Mouse (Mus musculus): ENCODE measurements around the gene Hmcn2. TPM values are rescaled to one million over a fixed set of nuclear protein-coding genes. Genes with fewer than 3 reads are reported as not detected.
A peak's percentile ranks its signal among the peaks of the same experiment; 100 is the strongest.

The Hmcn2 gene
- total and polyA plus RNA-seq, 3 experiments: 1.0 to 5.7 (median 2.1) TPM

- Histone ChIP-seq H3K4me1 (ENCODE audit: control insufficient read depth in 1 of 2, insufficient read depth in 2 of 2) (peaks cover 17 to 26% of the 10 kb centered on the region in 2 experiments), H3K9ac (ENCODE audit: insufficient read depth, low read depth) (no peak overlapping the region), H3K4me2 (ENCODE audit: insufficient read depth, low read depth, poor library complexity, severe bottlenecking) (no peak overlapping the region), H3K4me3 (replicated peaks in 1 of 3; ENCODE audit: low read depth in 2 of 3, low read length in 2 of 3, poor library complexity in 1 of 3) (no peak overlapping the region), H3K27ac (ENCODE audit: insufficient read depth, low read depth) (no peak overlapping the region), H3K9me3 (replicated peaks; ENCODE audit: low read length) (peaks cover 8% of the 10 kb centered on the region), H3K36me3 (replicated peaks in 1 of 2; ENCODE audit: control insufficient read depth in 1 of 2, insufficient read depth in 1 of 2, low read length in 1 of 2) (peaks cover 9 to 95% of the 10 kb centered on the region in 2 experiments), H3K79me2 (replicated peaks; ENCODE audit: control insufficient read depth, extremely low read depth, insufficient read depth, poor library complexity, severe bottlenecking) (no peaks in the 10 kb centered on the region), H3K27me3 (replicated peaks) (no peaks in the 10 kb centered on the region)
- in situ Hi-C loops (cut with MboI; ENCODE audit: low pct_ligation_motif_present, low pct_unique_long_range_greater_than_20kb, low sequenced_read_pairs) (loop anchor here (25.0 kb wide), 1 partner anchor 297 kb away; no protein-coding TSS in a partner anchor), dilution Hi-C loops (cut with MboI; ENCODE audit: extremely low pct_ligation_motif_present, extremely low pct_unique_long_range_greater_than_20kb, low sequenced_read_pairs) (no loop called here)
- no peak for TF ChIP-seq KAT2A (IDR thresholded peaks at IDR 0.05; ENCODE audit: insufficient replicate concordance, low read length)
- no peak for TF ChIP-seq ETS1 (conservative IDR thresholded peaks at IDR 0.05; ENCODE audit: low read depth, low read length)
- no peak for TF ChIP-seq UBTF (IDR thresholded peaks at IDR 0.05; ENCODE audit: low read depth, low read length)
- no peak for TF ChIP-seq POLR2AphosphoS2 (IDR thresholded peaks at IDR 0.05; ENCODE audit: low read depth, low read length)
- TF ChIP-seq POLR2A (IDR thresholded peaks at IDR 0.05; ENCODE audit: low read depth, low read length): no peak
- TF ChIP-seq ZNF384 (IDR thresholded peaks at IDR 0.05; ENCODE audit: low read depth, low read length): no peak
- no peak for TF ChIP-seq JUND (conservative IDR thresholded peaks at IDR 0.05; ENCODE audit: low read depth, low read length)
- TF ChIP-seq ZMIZ1 (IDR thresholded peaks at IDR 0.05; ENCODE audit: low read depth, low read length): no peak
- TF ChIP-seq SMC3 (IDR thresholded peaks at IDR 0.05; ENCODE audit: low read depth, low read length): no peak
- TF ChIP-seq ZKSCAN1 (IDR thresholded peaks at IDR 0.05; ENCODE audit: borderline replicate concordance, low read depth, low read length): no peak
- no peak for TF ChIP-seq MYC (IDR thresholded peaks at IDR 0.05; ENCODE audit: low read depth, low read length)
- no peak for TF ChIP-seq MEF2A (IDR thresholded peaks at IDR 0.05; ENCODE audit: borderline replicate concordance, low read depth, low read length)
- no peak for TF ChIP-seq ELF1 (IDR thresholded peaks at IDR 0.05; ENCODE audit: low read depth, low read length)
- DNase-seq (ENCODE audit: extremely low read depth): no peak
Observed at GRCm38 (mm10) chr2:31490556-31490955, 176.3 kb downstream of the Hmcn2 start.

DNA sequence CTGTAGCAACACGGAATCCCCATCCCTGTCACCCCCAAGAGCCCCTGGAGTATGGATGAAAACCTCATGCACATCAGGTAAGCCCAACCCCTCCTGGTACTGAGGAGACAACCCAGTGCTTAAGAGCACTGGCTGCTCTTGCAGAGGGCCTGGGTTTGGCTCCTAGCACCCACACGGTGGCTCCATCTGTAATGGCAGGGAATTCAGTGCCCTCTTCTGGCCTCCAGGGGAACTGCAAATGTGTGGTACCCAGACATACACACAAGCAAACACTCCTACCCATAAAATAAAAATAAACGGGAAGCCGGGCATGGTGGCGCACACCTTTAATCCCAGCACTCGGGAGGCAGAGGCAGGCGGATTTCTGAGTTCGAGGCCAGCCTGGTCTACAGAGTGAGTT, 178.1 kb downstream of the Hmcn2 start:
- DNase-seq (ENCODE audit: extremely low read depth): no peak
- Histone ChIP-seq H3K79me2 (replicated peaks; ENCODE audit: control insufficient read depth, extremely low read depth, insufficient read depth, poor library complexity, severe bottlenecking) (no peaks in the 10 kb centered on the region), H3K9ac (ENCODE audit: insufficient read depth, low read depth) (no peak overlapping the region), H3K36me3 (replicated peaks in 1 of 2; ENCODE audit: control insufficient read depth in 1 of 2, insufficient read depth in 1 of 2, low read length in 1 of 2) (peaks cover 0 to 94% of the 10 kb centered on the region in 2 experiments), H3K27ac (ENCODE audit: insufficient read depth, low read depth) (no peak overlapping the region), H3K4me3 (replicated peaks in 1 of 3; ENCODE audit: low read depth in 2 of 3, low read length in 2 of 3, poor library complexity in 1 of 3) (no peak overlapping the region), H3K4me1 (ENCODE audit: control insufficient read depth in 1 of 2, insufficient read depth in 2 of 2) (peaks cover 17 to 26% of the 10 kb centered on the region in 2 experiments), H3K4me2 (ENCODE audit: insufficient read depth, low read depth, poor library complexity, severe bottlenecking) (no peak overlapping the region), H3K9me3 (replicated peaks; ENCODE audit: low read length) (peaks cover 8% of the 10 kb centered on the region), H3K27me3 (replicated peaks) (no peaks in the 10 kb centered on the region)
- dilution Hi-C loops (cut with MboI; ENCODE audit: extremely low pct_ligation_motif_present, extremely low pct_unique_long_range_greater_than_20kb, low sequenced_read_pairs) (no loop called here), in situ Hi-C loops (cut with MboI; ENCODE audit: low pct_ligation_motif_present, low pct_unique_long_range_greater_than_20kb, low sequenced_read_pairs) (loop anchor here (25.0 kb wide), 1 partner anchor 295 kb away; no protein-coding TSS in a partner anchor)
- no peak for TF ChIP-seq MAFK (IDR thresholded peaks at IDR 0.05; ENCODE audit: insufficient replicate concordance, low read length)
- peak; percentile 15 to 33; a peak in 1 of 4 replicates for TF ChIP-seq CTCF (conservative IDR thresholded peaks at IDR 0.05 in 1 of 2, IDR thresholded peaks at IDR 0.05 in 1 of 2; ENCODE audit: low read depth in 2 of 2, low read length in 2 of 2)
